Mouse (Mus musculus): ENCODE data around the gene Rasa2. TPM values are rescaled to one million over a fixed set of nuclear protein-coding genes. Genes with fewer than 3 reads are reported as not detected.
"Not testable (repeated sequence)": the region's sequence is repeated elsewhere in the genome, so short reads cannot be mapped to it uniquely, and the experiment has no call there.

Rasa2 gene
- polyA plus RNA-seq, 1 experiment from 2014 or later: 20.5 TPM

DNA sequence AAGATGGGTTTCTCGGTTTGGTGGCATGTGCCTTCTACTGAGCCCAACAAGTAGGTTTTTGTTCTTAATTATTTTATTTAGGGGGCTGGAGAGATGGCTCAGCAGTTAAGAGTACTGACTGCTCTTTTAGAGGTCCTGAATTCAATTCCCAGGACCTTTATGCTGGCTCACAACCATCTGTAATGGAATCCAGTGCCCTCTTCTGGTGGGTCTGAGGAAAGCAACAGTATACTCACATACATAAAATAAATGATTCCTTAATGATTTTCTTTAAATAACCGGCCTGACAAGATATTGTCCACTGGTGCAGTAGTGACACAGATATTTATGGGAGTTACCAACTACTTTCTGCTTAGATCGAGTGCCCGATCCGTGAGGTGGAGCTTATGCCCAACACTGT, 108.3 kb downstream of the Rasa2 start:
- Histone ChIP-seq H3K4me2 (ENCODE audit: low read length) (no peak overlapping the region), H3K4me3 (ENCODE audit: low read depth, low read length) (no peak overlapping the region), H3K36me3 (ENCODE audit: control insufficient read depth, insufficient read depth, low read length) (no peaks in the 10 kb centered on the region), H3K4me1 (replicated peaks; ENCODE audit: control insufficient read depth, insufficient read depth, low read length) (no peaks in the 10 kb centered on the region), H3K27me3 (replicated peaks; ENCODE audit: control insufficient read depth, insufficient read depth, low read length) (no peaks in the 10 kb centered on the region), H3K9ac (ENCODE audit: low read length) (no peak overlapping the region), H3K27ac (ENCODE audit: low read depth) (no peak overlapping the region), H3K9me3 (ENCODE audit: control insufficient read depth, low read length) (no peaks in the 10 kb centered on the region)
- ATAC-seq (replicated peaks; ENCODE audit: low FRiP score, low TSS enrichment, low read depth) (no peak), DNase-seq (ENCODE audit: low spot score) (no peak)
- 88% methylated on average over 5 of the region's 5 CpGs for WGBS

DNA sequence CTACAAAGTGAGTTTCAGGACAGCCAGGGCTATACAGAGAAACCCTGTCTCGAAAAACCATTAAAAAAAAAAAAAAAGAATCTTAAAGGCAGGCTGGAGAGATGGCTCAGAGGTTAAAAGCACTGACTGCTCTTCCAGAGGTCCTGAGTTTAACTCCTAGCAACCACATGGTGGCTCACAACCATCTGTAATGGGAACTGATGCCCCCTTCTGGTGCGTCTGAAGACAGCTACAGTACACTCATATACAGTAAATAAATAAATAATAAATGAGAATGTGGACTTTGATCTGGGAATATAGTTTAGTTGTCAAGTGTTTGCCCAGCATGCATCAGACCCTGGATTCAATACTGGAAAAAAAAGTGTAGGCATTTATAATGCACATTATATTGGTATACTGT, 109.8 kb downstream of the Rasa2 start:
- 88% methylated on average over 2 of the region's 2 CpGs for WGBS
- ATAC-seq (replicated peaks; ENCODE audit: low FRiP score, low TSS enrichment, low read depth): not testable (repeated sequence)

DNA sequence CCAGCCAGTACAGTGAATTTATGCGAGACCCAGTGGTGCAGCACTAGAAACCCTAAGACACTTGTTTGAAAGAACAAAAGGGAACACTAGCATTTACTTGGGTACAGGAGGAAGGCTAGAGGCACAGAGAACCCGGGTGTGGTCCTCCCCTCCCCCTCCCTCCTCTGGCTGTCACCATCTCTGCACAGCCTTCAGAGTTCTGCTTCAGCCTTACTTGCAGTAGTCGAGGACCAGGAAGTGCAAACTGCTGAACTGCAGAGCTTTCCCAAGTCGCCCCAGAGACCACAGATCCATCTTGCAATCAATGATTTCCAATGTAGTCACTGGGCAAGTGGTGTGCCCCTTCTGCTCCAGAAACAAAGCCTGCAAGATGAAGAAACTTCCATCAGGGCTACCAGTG, 114.0 kb downstream of the Rasa2 start:
- Histone ChIP-seq H3K36me3 (ENCODE audit: control insufficient read depth, insufficient read depth, low read length) (no peaks in the 10 kb centered on the region), H3K9ac (ENCODE audit: low read length) (no peak overlapping the region), H3K27ac (ENCODE audit: low read depth) (no peak overlapping the region), H3K4me1 (replicated peaks; ENCODE audit: control insufficient read depth, insufficient read depth, low read length) (no peaks in the 10 kb centered on the region), H3K4me2 (ENCODE audit: low read length) (no peak overlapping the region), H3K9me3 (ENCODE audit: control insufficient read depth, low read length) (no peaks in the 10 kb centered on the region), H3K27me3 (replicated peaks; ENCODE audit: control insufficient read depth, insufficient read depth, low read length) (no peaks in the 10 kb centered on the region), H3K4me3 (ENCODE audit: low read depth, low read length) (no peak overlapping the region)
- ATAC-seq (replicated peaks; ENCODE audit: low FRiP score, low TSS enrichment, low read depth): no peak
- WGBS: 26% methylated on average over 4 of the region's 4 CpGs
- DNase-seq (ENCODE audit: low spot score): no peak

More for the DNA sequence above, 109.8 kb downstream of the Rasa2 start:
- H3K4me3 ChIP-seq (ENCODE audit: low read depth, low read length); H3K27me3 ChIP-seq (replicated peaks; ENCODE audit: control insufficient read depth, insufficient read depth, low read length); H3K27ac ChIP-seq (ENCODE audit: low read depth); H3K4me2 ChIP-seq (ENCODE audit: low read length); DNase-seq (ENCODE audit: low spot score); H3K4me1 ChIP-seq (replicated peaks; ENCODE audit: control insufficient read depth, insufficient read depth, low read length); H3K36me3 ChIP-seq (ENCODE audit: control insufficient read depth, insufficient read depth, low read length); H3K9ac ChIP-seq (ENCODE audit: low read length); H3K9me3 ChIP-seq (ENCODE audit: control insufficient read depth, low read length): not testable (repeated sequence)

DNA sequence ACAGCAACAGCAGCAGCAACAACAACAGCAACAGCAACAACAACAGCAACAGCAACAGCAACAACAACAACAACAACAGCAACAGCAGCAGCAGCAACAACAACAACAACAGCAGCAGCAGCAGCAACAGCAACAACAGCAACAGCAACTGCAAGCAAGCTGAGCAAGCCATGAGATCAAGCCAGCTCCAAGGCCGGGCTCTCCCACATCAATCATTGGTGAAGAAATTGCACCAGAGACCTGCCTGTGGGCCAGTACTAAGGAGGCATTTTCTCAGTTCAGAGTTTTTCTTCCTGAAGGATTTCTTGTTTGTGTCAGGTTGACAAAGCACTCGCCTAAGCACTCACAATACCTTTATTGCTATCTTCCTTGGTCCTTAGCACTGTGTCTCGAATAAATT, 114.6 kb downstream of the Rasa2 start:
- WGBS: 35% methylated on average over 3 of the region's 3 CpGs
- no peak for DNase-seq (ENCODE audit: low spot score)

DNA sequence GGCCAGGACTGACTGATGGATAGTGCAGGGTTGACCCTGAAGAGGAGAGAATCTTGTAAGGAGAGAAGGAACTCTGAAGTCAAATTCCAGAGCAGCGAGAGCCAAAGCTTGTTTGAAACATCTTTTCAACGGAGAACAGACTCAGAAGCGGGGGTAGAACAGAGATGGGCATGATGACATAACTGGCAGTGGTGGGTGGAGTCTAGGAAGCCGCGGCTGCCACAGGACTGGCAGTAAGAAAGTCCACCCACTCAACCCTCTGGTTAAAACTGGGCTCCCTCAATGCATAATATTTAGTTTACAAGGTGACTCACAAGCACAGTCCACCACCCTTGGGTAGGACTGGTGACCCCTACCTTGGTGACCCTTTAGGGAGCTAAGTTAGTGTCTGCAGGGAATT, 115.7 kb downstream of the Rasa2 start:
- ATAC-seq (replicated peaks; ENCODE audit: low FRiP score, low TSS enrichment, low read depth): no peak
- H3K9ac ChIP-seq (ENCODE audit: low read length): no peak overlapping the region

More for the DNA sequence above, 114.6 kb downstream of the Rasa2 start:
- Histone ChIP-seq H3K4me2 (ENCODE audit: low read length) (no peak overlapping the region), H3K4me3 (ENCODE audit: low read depth, low read length) (no peak overlapping the region), H3K4me1 (replicated peaks; ENCODE audit: control insufficient read depth, insufficient read depth, low read length) (no peaks in the 10 kb centered on the region), H3K27me3 (replicated peaks; ENCODE audit: control insufficient read depth, insufficient read depth, low read length) (no peaks in the 10 kb centered on the region), H3K9me3 (ENCODE audit: control insufficient read depth, low read length) (no peaks in the 10 kb centered on the region), H3K9ac (ENCODE audit: low read length) (no peak overlapping the region), H3K36me3 (ENCODE audit: control insufficient read depth, insufficient read depth, low read length) (no peaks in the 10 kb centered on the region), H3K27ac (ENCODE audit: low read depth) (no peak overlapping the region)
- ATAC-seq (replicated peaks; ENCODE audit: low FRiP score, low TSS enrichment, low read depth): no peak

DNA sequence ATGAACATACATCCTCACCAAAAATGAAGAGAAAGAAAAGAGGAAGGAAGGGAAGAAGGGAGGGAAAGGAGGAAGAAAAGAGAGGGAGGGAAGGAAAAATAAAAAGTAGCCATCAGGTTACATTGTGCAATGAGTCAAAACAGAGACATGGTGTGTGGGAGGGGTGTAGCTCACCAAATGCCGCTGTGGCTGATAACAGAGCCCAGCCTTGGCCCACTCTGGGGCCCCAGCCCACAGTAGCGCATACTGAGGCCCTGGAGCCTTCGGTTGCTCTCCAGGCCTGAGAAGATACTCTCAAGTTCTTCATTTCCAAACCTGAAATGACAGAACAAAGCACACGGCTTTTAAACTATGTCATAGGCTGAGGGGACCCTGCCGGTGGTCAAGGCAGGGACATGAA, 117.1 kb downstream of the Rasa2 start:
- no peak for ATAC-seq (replicated peaks; ENCODE audit: low FRiP score, low TSS enrichment, low read depth)
- Histone ChIP-seq H3K27me3 (replicated peaks; ENCODE audit: control insufficient read depth, insufficient read depth, low read length) (no peaks in the 10 kb centered on the region), H3K9me3 (ENCODE audit: control insufficient read depth, low read length) (no peaks in the 10 kb centered on the region), H3K27ac (ENCODE audit: low read depth) (no peak overlapping the region), H3K9ac (ENCODE audit: low read length) (no peak overlapping the region), H3K4me3 (ENCODE audit: low read depth, low read length) (no peak overlapping the region), H3K36me3 (ENCODE audit: control insufficient read depth, insufficient read depth, low read length) (no peaks in the 10 kb centered on the region), H3K4me2 (ENCODE audit: low read length) (no peak overlapping the region), H3K4me1 (replicated peaks; ENCODE audit: control insufficient read depth, insufficient read depth, low read length) (no peaks in the 10 kb centered on the region)
- DNase-seq (ENCODE audit: low spot score): no peak
- WGBS: 75% methylated on average over 5 of the region's 5 CpGs

More for the DNA sequence above, 115.7 kb downstream of the Rasa2 start:
- Histone ChIP-seq H3K27ac (ENCODE audit: low read depth) (no peak overlapping the region), H3K4me3 (ENCODE audit: low read depth, low read length) (no peak overlapping the region), H3K36me3 (ENCODE audit: control insufficient read depth, insufficient read depth, low read length) (no peaks in the 10 kb centered on the region), H3K27me3 (replicated peaks; ENCODE audit: control insufficient read depth, insufficient read depth, low read length) (no peaks in the 10 kb centered on the region), H3K4me1 (replicated peaks; ENCODE audit: control insufficient read depth, insufficient read depth, low read length) (no peaks in the 10 kb centered on the region), H3K9me3 (ENCODE audit: control insufficient read depth, low read length) (no peaks in the 10 kb centered on the region), H3K4me2 (ENCODE audit: low read length) (no peak overlapping the region)
- DNase-seq (ENCODE audit: low spot score): no peak
- WGBS: 80% methylated on average over 5 of the region's 5 CpGs

DNA sequence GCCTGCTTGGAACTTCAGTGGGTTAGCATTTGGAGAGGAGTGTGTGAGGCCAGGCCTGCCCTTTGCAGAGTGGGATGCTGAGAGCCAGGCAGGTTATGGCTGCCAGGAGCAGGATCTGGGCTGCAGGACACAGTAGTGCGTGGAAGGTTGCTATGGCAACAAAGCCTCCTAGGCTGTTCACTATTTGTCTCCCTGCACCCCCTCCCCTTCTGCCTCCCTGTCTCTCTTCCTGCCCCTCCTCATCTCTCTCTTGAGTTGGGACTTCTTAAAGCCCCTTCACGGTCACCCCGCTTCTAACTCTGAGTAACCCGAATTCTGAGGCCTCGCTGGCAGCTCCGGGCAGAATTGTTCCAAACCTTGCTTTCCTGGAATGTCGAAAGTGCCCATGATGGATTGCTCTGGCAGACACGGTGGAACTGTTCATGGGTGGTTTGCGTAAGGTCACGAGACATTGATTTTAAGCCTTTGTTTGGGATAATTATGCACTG, 125.4 kb downstream of the Rasa2 start:
- Histone ChIP-seq H3K36me3 (ENCODE audit: control insufficient read depth, insufficient read depth, low read length) (no peaks in the 10 kb centered on the region), H3K4me2 (ENCODE audit: low read length) (peak overlapping the region; percentile 21), H3K4me3 (ENCODE audit: low read depth, low read length) (no peak overlapping the region; the same call in 1 of the 2 replicates), H3K27ac (ENCODE audit: low read depth) (no peak overlapping the region; the same call in 1 of the 2 replicates), H3K4me1 (replicated peaks; ENCODE audit: control insufficient read depth, insufficient read depth, low read length) (0 out of 2 replicates have a peak, but pooled peaks cover 9% of the 10 kb centered on the region), H3K9me3 (ENCODE audit: control insufficient read depth, low read length) (no peaks in the 10 kb centered on the region), H3K27me3 (replicated peaks; ENCODE audit: control insufficient read depth, insufficient read depth, low read length) (no peaks in the 10 kb centered on the region), H3K9ac (ENCODE audit: low read length) (no peak overlapping the region)
- DNase-seq (ENCODE audit: low spot score): peak; percentile 61
- peak; percentile 80 for ATAC-seq (replicated peaks; ENCODE audit: low FRiP score, low TSS enrichment, low read depth)
- WGBS: 8% methylated on average over 10 of the region's 10 CpGs

DNA sequence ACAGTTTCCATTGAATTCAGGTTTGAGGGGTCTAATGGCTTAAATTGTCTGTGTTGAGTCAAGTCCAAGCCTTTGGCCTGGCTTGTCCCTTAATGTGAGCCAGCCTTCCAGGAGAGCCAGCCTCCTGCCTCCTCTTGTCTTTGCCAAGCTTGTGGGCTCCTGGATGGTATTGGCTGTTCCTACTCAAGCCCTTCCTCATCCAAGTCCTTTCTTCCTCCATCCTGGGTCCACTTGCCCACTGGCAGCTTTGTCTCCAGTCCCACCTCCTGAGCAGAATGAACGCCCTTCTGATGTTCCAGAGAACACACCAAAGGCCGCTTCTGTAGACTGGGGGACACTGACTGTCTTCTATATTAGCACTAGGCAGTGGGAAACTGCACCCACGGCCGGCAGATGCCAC, 126.3 kb downstream of the Rasa2 start:
- Histone ChIP-seq H3K27ac (ENCODE audit: low read depth) (no peak overlapping the region; the same call in 1 of the 2 replicates), H3K36me3 (ENCODE audit: control insufficient read depth, insufficient read depth, low read length) (no peaks in the 10 kb centered on the region), H3K4me1 (replicated peaks; ENCODE audit: control insufficient read depth, insufficient read depth, low read length) (0 out of 2 replicates have a peak, but pooled peaks cover 9% of the 10 kb centered on the region), H3K4me3 (ENCODE audit: low read depth, low read length) (no peak overlapping the region), H3K9me3 (ENCODE audit: control insufficient read depth, low read length) (no peaks in the 10 kb centered on the region), H3K4me2 (ENCODE audit: low read length) (no peak overlapping the region), H3K9ac (ENCODE audit: low read length) (no peak overlapping the region), H3K27me3 (replicated peaks; ENCODE audit: control insufficient read depth, insufficient read depth, low read length) (no peaks in the 10 kb centered on the region)
- 86% methylated on average over 4 of the region's 4 CpGs for whole genome bisulfite sequencing
- no peak for ATAC-seq (replicated peaks; ENCODE audit: low FRiP score, low TSS enrichment, low read depth)
- no peak for DNase-seq (ENCODE audit: low spot score)

DNA sequence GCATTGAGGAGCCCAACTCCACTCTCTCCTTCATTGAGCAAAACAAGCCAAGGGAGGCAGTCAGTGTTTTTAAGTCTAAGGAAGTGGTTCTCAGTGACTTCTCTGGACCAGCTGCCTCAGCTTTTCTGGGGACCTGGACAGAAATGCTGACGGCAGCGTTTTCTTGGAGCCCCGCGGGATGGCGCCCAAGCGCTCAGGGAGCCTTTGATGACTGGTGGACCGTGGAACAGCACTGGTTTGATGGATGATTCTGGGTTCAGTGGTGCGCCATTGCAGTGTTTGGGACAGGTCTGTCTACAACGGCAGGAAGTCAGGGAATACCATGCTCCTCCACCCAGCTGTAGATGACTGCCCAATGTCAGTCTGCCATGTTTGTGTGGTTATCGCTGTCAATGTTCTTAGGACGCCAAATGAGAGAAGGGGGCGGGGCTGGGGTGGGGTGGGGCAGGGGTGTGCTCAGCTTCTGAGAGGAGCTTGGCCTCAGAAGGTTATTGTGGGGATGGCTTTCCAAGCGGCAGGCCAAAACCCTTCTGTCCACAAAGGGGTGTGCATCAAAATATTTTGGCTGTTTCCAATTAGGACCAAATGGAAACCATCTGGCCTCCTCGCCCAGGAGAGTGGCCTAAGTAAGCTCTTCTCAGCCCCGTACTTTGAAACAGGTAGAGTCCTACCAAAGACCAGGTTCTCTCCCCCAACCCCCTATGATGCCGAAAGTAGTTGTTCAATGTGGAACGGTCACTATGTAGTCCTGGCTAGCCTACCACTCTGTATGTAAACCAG, 127.1 kb downstream of the Rasa2 start:
- Histone ChIP-seq H3K4me2 (ENCODE audit: low read length) (no peak overlapping the region), H3K36me3 (ENCODE audit: control insufficient read depth, insufficient read depth, low read length) (no peaks in the 10 kb centered on the region), H3K9me3 (ENCODE audit: control insufficient read depth, low read length) (no peaks in the 10 kb centered on the region), H3K4me3 (ENCODE audit: low read depth, low read length) (no peak overlapping the region), H3K27me3 (replicated peaks; ENCODE audit: control insufficient read depth, insufficient read depth, low read length) (no peaks in the 10 kb centered on the region), H3K27ac (ENCODE audit: low read depth) (no peak overlapping the region), H3K9ac (ENCODE audit: low read length) (no peak overlapping the region), H3K4me1 (replicated peaks; ENCODE audit: control insufficient read depth, insufficient read depth, low read length) (0 out of 2 replicates have a peak, but pooled peaks cover 9% of the 10 kb centered on the region)
- ATAC-seq (replicated peaks; ENCODE audit: low FRiP score, low TSS enrichment, low read depth) (no peak), DNase-seq (ENCODE audit: low spot score) (no peak)
- 86% methylated on average over 17 of the region's 17 CpGs for WGBS

Measured in intestine, embryonic 14.5 days (tissue).